Mouse (Mus musculus): ENCODE measurements around the gene Ehd1. TPM values are rescaled to one million over a fixed set of nuclear protein-coding genes. Genes with fewer than 3 reads are reported as not detected.
"Not testable (repeated sequence)": the region's sequence is repeated elsewhere in the genome, so short reads cannot be mapped to it uniquely, and the experiment has no call there.

Ehd1 gene
- polyA plus RNA-seq, 1 experiment from 2014 or later, result 81.6 TPM

GRCm38 (mm10) chr19:6311783-6312182 is 35.3 kb downstream of the Ehd1 start:
- WGBS, result 91% methylated on average over 3 of the region's 3 CpGs
- H3K4me3 ChIP-seq; H3K27ac ChIP-seq (replicated peaks); DNase-seq (ENCODE audit: low spot score); H3K9me3 ChIP-seq (replicated peaks): not testable (repeated sequence)
- peaks cover 42% of the 10 kb centered on the region for H3K36me3 ChIP-seq
- peaks cover 10% of the 10 kb centered on the region for H3K27me3 ChIP-seq (ENCODE audit: low read depth, poor library complexity, severe bottlenecking)
- peaks cover 27% of the 10 kb centered on the region for H3K4me1 ChIP-seq

- no peak overlapping the region for H3K27ac ChIP-seq (replicated peaks)
- H3K27me3 ChIP-seq (ENCODE audit: low read depth, poor library complexity, severe bottlenecking), result no peaks in the 10 kb centered on the region
- H3K36me3 ChIP-seq, result peaks cover 61% of the 10 kb centered on the region
- H3K4me1 ChIP-seq, result peaks cover 9% of the 10 kb centered on the region
- 92% methylated on average over 8 of the region's 8 CpGs for WGBS
- H3K4me3 ChIP-seq, result no peak overlapping the region
- no peak for DNase-seq (ENCODE audit: low spot score)
- H3K9me3 ChIP-seq (replicated peaks), result no peaks in the 10 kb centered on the region
These were observed 37.3 kb downstream of the Ehd1 start for GRCm38 (mm10) chr19:6313796-6314195.

- peaks cover 1% of the 10 kb centered on the region; the same call in 1 of the 2 replicates for H3K4me1 ChIP-seq
- no peak overlapping the region; the same call in 1 of the 2 replicates for H3K27ac ChIP-seq (replicated peaks)
- no peaks in the 10 kb centered on the region for H3K9me3 ChIP-seq (replicated peaks)
- DNase-seq (ENCODE audit: low spot score), result no peak
- 89% methylated on average over 8 of the region's 8 CpGs for WGBS
- H3K27me3 ChIP-seq (ENCODE audit: low read depth, poor library complexity, severe bottlenecking), result no peaks in the 10 kb centered on the region
- H3K36me3 ChIP-seq, result peaks cover 65% of the 10 kb centered on the region
- H3K4me3 ChIP-seq, result no peak overlapping the region
These were observed 38.0 kb downstream of the Ehd1 start for GRCm38 (mm10) chr19:6314513-6314912.

- Histone ChIP-seq H3K27me3 (ENCODE audit: low read depth, poor library complexity, severe bottlenecking) (no peaks in the 10 kb centered on the region), H3K9me3 (replicated peaks) (no peaks in the 10 kb centered on the region), H3K36me3 (peaks cover 69% of the 10 kb centered on the region), H3K27ac (replicated peaks) (no peak overlapping the region), H3K4me1 (no peaks in the 10 kb centered on the region), H3K4me3 (no peak overlapping the region)
- DNase-seq (ENCODE audit: low spot score), result no peak
- 84% methylated on average over 14 of the region's 14 CpGs for WGBS
These were observed 39.0 kb downstream of the Ehd1 start for GRCm38 (mm10) chr19:6315573-6315972.

- WGBS, result 92% methylated on average over 12 of the region's 12 CpGs
- Histone ChIP-seq H3K4me3 (no peak overlapping the region), H3K9me3 (replicated peaks) (no peaks in the 10 kb centered on the region), H3K36me3 (peaks cover 68% of the 10 kb centered on the region), H3K4me1 (no peaks in the 10 kb centered on the region), H3K27me3 (ENCODE audit: low read depth, poor library complexity, severe bottlenecking) (no peaks in the 10 kb centered on the region), H3K27ac (replicated peaks) (no peak overlapping the region)
- DNase-seq (ENCODE audit: low spot score), result no peak
These were observed 41.6 kb downstream of the Ehd1 start for GRCm38 (mm10) chr19:6318145-6318544.

GRCm38 (mm10) chr19:6321358-6321757 is 44.8 kb downstream of the Ehd1 start:
- WGBS, result 92% methylated on average over 8 of the region's 8 CpGs
- no peak for DNase-seq (ENCODE audit: low spot score)
- H3K4me1 ChIP-seq, result no peaks in the 10 kb centered on the region
- peaks cover 39% of the 10 kb centered on the region for H3K36me3 ChIP-seq
- H3K27ac ChIP-seq (replicated peaks), result no peak overlapping the region
- H3K9me3 ChIP-seq (replicated peaks), result no peaks in the 10 kb centered on the region
- H3K4me3 ChIP-seq, result no peak overlapping the region
- no peaks in the 10 kb centered on the region for H3K27me3 ChIP-seq (ENCODE audit: low read depth, poor library complexity, severe bottlenecking)

GRCm38 (mm10) chr19:6321786-6322621 is 45.5 kb downstream of the Ehd1 start:
- H3K4me1 ChIP-seq, result no peaks in the 10 kb centered on the region
- H3K9me3 ChIP-seq (replicated peaks), result no peaks in the 10 kb centered on the region
- H3K27me3 ChIP-seq (ENCODE audit: low read depth, poor library complexity, severe bottlenecking), result no peaks in the 10 kb centered on the region
- WGBS, result 87% methylated on average over 33 of the region's 33 CpGs
- DNase-seq (ENCODE audit: low spot score), result no peak
- no peak overlapping the region for H3K27ac ChIP-seq (replicated peaks)
- H3K4me3 ChIP-seq, result no peak overlapping the region
- H3K36me3 ChIP-seq, result peaks cover 32% of the 10 kb centered on the region

- peaks cover 11% of the 10 kb centered on the region for H3K36me3 ChIP-seq
- WGBS, result 89% methylated on average over 9 of the region's 9 CpGs
- H3K4me1 ChIP-seq, result no peaks in the 10 kb centered on the region
- H3K27me3 ChIP-seq (ENCODE audit: low read depth, poor library complexity, severe bottlenecking), result no peaks in the 10 kb centered on the region
- no peak overlapping the region for H3K4me3 ChIP-seq
- H3K27ac ChIP-seq (replicated peaks), result no peak overlapping the region
- DNase-seq (ENCODE audit: low spot score), result no peak
- H3K9me3 ChIP-seq (replicated peaks), result no peaks in the 10 kb centered on the region
These were observed 48.2 kb downstream of the Ehd1 start for GRCm38 (mm10) chr19:6324751-6325150.

GRCm38 (mm10) chr19:6331178-6331577 is 54.7 kb downstream of the Ehd1 start:
- WGBS, result 76% methylated on average over 5 of the region's 5 CpGs
- H3K4me3 ChIP-seq, result no peak overlapping the region

GRCm38 (mm10) chr19:6331719-6332516 is 55.4 kb downstream of the Ehd1 start:
- WGBS, result 27% methylated on average over 13 of the region's 13 CpGs
- H3K27ac ChIP-seq (replicated peaks), result peak overlapping the region; percentile 79

More at GRCm38 (mm10) chr19:6331178-6331577, 54.7 kb downstream of the Ehd1 start:
- peaks cover 24% of the 10 kb centered on the region for H3K4me1 ChIP-seq
- no peaks in the 10 kb centered on the region for H3K27me3 ChIP-seq (ENCODE audit: low read depth, poor library complexity, severe bottlenecking)
- H3K27ac ChIP-seq (replicated peaks), result no peak overlapping the region
- DNase-seq (ENCODE audit: low spot score), result no peak
- no peaks in the 10 kb centered on the region for H3K9me3 ChIP-seq (replicated peaks)
- no peaks in the 10 kb centered on the region for H3K36me3 ChIP-seq

GRCm38 (mm10) chr19:6333761-6334595 is 57.5 kb downstream of the Ehd1 start:
- Histone ChIP-seq H3K27ac (replicated peaks) (peak overlapping the region; percentile 90), H3K27me3 (ENCODE audit: low read depth, poor library complexity, severe bottlenecking) (no peaks in the 10 kb centered on the region), H3K9me3 (replicated peaks) (no peaks in the 10 kb centered on the region), H3K4me3 (peak overlapping the region; percentile 92), H3K4me1 (peaks cover 38% of the 10 kb centered on the region), H3K36me3 (peaks cover 25% of the 10 kb centered on the region)
- no peak for DNase-seq (ENCODE audit: low spot score)
- 70% methylated on average over 9 of the region's 9 CpGs for WGBS

More at GRCm38 (mm10) chr19:6331719-6332516, 55.4 kb downstream of the Ehd1 start:
- peak; percentile 59 for DNase-seq (ENCODE audit: low spot score)
- Histone ChIP-seq H3K9me3 (replicated peaks) (no peaks in the 10 kb centered on the region), H3K4me1 (peaks cover 32% of the 10 kb centered on the region), H3K36me3 (peaks cover 4% of the 10 kb centered on the region), H3K27me3 (ENCODE audit: low read depth, poor library complexity, severe bottlenecking) (no peaks in the 10 kb centered on the region), H3K4me3 (peak overlapping the region; percentile 41)
